Mouse (Mus musculus) limb, embryonic 11.5 days (tissue): ENCODE results near the gene Has3. TPM values are rescaled to one million over a fixed set of nuclear protein-coding genes. Genes with fewer than 3 reads are reported as not detected.
"Not testable (repeated sequence)": the region's sequence is repeated elsewhere in the genome, so short reads cannot be mapped to it uniquely, and the experiment has no call there.

Experiments
- ATAC-seq: fragments of 200-750 bp; cut with Nextera tagmentation; 2 replicates; pipeline ENCODE4 v1.8.0; 2017; ENCODE audit warnings: low read depth; ENCODE audit not compliant: insufficient number of reproducible peaks, low FRiP score, low TSS enrichment
- DNase-seq: peaks from one replicate; pipeline ENCODE4 v3.0.0-alpha.2; 2015; ENCODE audit warnings: low spot score
- H3K27ac ChIP-seq: fragments of 300-500 bp; sonication (generic); replicated peaks from 2 replicates; pipeline ENCODE4 v1.5.1; 2014; ENCODE audit warnings: low read depth, mild to moderate bottlenecking, low read length
- H3K27me3 ChIP-seq: fragments of 300-500 bp; sonication (generic); 2 replicates; pipeline ENCODE4 v1.6.1; 2014; ENCODE audit warnings: mild to moderate bottlenecking, low read length, mixed read lengths; ENCODE audit not compliant: control insufficient read depth, insufficient read depth
- H3K36me3 ChIP-seq: fragments of 300-500 bp; sonication (generic); 2 replicates; pipeline ENCODE4 v1.6.1; 2014; ENCODE audit warnings: mild to moderate bottlenecking, low read length, moderate library complexity, mixed read lengths; ENCODE audit not compliant: control insufficient read depth, insufficient read depth
- H3K4me1 ChIP-seq: fragments of 300-500 bp; sonication (generic); 2 replicates; pipeline ENCODE4 v1.6.1; 2014; ENCODE audit warnings: low read length, mixed read lengths; ENCODE audit not compliant: control insufficient read depth, insufficient read depth
- H3K4me2 ChIP-seq: fragments of 300-500 bp; sonication (generic); 2 replicates; pipeline ENCODE4 v1.6.1; 2014; ENCODE audit warnings: low read depth, mild to moderate bottlenecking, moderate library complexity; ENCODE audit not compliant: severe bottlenecking
- H3K4me3 ChIP-seq: fragments of 300-500 bp; sonication (generic); 2 replicates; pipeline ENCODE4 v1.5.1; 2014; ENCODE audit warnings: low read depth, low read length
- H3K9ac ChIP-seq: fragments of 300-500 bp; sonication (generic); 2 replicates; pipeline ENCODE4 v1.6.1; 2014; ENCODE audit warnings: mild to moderate bottlenecking, low read length
- H3K9me3 ChIP-seq: fragments of 300-500 bp; sonication (generic); 2 replicates; pipeline ENCODE4 v1.6.1; 2016; ENCODE audit warnings: low read length; ENCODE audit not compliant: control insufficient read depth
- WGBS: fragments of 180-500 bp; shearing (Covaris S2); extraction: QIAGEN DNeasy Blood & Tissue Kit; methylation state at CpG from one replicate; pipeline ENCODE4 v1.1.7; 2014; 5-methylcytosine and 5-hydroxymethylcytosine counted together
- polyA plus RNA-seq: library from polyadenylated mRNA; unstranded; fragments of >200 nt; fragmentation: Nextera tagmentation; extraction: Ambion mirVana; gene quantifications from 2 replicates; pipeline ENCODE4 v1.2.1, GENCODE M21; 2014

The Has3 gene
- polyA plus RNA-seq, 1 experiment from 2014 or later = 0.40 TPM

DNA sequence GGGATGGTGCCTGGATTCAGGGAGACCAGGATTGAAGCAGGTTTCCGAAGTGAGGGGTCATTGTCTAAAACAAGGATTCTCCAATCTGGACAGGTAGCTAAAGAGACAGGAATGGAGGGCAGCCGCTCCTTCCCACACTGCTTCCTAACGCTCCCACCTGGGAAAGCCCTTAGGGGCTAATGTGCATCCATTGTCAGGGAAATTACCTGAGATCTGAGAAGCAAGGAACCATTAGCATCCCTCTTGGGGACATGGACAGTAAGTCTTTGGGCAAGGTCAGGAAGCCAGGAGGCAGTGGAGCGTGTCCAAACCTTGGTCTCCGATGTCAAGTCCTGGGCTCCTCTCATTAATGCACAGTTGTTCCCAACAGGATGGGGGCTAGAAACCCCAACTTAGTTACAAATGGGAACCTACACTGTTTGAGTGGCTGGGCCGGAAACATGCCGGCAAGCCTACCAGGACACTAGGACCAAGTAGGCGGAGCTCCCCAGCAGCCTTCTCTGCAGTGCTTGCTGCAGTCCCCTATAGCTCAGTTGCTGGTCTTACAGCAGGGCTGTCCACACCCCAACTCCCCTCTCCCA, 2.5 kb downstream of the Has3 start:
- H3K9me3 ChIP-seq = no peaks in the 10 kb centered on the region
- H3K4me1 ChIP-seq = peaks cover 31% of the 10 kb centered on the region
- peak overlapping the region; percentile 19; the same call in 1 of the 2 replicates for H3K4me3 ChIP-seq
- H3K36me3 ChIP-seq = peaks cover 3% of the 10 kb centered on the region; the same call in 1 of the 2 replicates
- H3K27me3 ChIP-seq = peaks cover 36% of the 10 kb centered on the region
- H3K9ac ChIP-seq = peak overlapping the region; percentile 30; the same call in 1 of the 2 replicates
- no peak overlapping the region for H3K27ac ChIP-seq
- DNase-seq = no peak
- H3K4me2 ChIP-seq = peak overlapping the region; percentile 99
- ATAC-seq = no peak
- WGBS = 10% methylated on average over 8 of the region's 8 CpGs

DNA sequence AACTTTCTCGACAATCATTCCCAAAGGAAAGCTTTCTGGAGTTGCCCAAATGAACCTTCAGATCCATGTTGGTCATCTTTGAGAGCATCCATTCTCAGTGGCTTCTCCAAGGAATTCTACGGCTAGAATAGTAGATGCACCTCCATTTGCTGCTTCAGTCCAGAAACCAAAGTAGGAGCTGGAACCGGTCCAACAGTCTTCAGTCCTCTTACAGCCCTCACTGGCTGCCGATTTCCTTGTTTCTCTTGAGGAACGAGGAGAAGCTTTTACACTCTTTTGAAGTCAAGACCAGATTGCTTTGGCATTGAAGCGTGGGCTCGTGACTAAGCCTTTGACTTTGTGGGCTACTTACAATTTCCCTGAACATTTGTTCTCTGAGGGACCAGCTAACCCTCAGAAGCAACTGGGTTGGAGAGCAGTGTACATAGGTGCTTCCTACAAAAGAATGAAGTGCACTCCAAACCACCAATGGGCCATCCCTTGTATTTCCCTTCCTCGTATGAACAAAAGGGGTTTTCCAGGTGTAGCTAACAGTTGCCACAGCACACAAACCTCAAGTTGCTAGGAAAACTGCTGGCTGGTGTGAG, 10.2 kb downstream of the Has3 start:
- no peak overlapping the region for H3K9ac ChIP-seq
- no peaks in the 10 kb centered on the region for H3K4me1 ChIP-seq
- peaks cover 30% of the 10 kb centered on the region for H3K36me3 ChIP-seq
- DNase-seq (no peak), ATAC-seq (no peak)
- 94% methylated on average over 8 of the region's 8 CpGs for WGBS
- no peak overlapping the region for H3K4me3 ChIP-seq
- H3K27me3 ChIP-seq = no peaks in the 10 kb centered on the region
- H3K27ac ChIP-seq = no peak overlapping the region
- no peaks in the 10 kb centered on the region for H3K9me3 ChIP-seq
- H3K4me2 ChIP-seq = no peak overlapping the region

DNA sequence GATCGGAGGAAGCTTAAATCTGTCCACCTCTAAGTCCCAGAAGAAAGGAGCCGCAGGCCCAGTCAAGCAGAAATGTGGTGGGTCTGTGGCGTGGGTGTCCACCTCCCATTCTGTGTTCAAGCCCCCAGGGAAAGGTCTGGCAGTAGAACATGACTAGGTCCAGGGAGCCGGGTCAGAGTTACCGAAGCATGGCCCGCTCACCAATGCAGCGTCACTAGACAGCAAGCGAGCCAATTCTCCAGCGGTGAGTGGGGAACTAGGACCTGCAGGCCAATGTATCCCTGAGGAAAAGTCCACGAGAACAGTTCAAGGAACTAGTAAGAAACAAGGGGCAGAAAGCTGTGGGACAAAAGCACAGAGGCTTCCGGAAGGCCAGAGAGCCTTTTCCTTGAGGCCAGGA, 14.1 kb downstream of the Has3 start:
- not testable (repeated sequence) for DNase-seq, H3K27me3 ChIP-seq, H3K27ac ChIP-seq, H3K9me3 ChIP-seq, H3K9ac ChIP-seq, H3K4me1 ChIP-seq, H3K4me2 ChIP-seq, ATAC-seq, H3K4me3 ChIP-seq
- H3K36me3 ChIP-seq = peaks cover 38% of the 10 kb centered on the region; the same call in 1 of the 2 replicates
- WGBS = 95% methylated on average over 11 of the region's 11 CpGs

DNA sequence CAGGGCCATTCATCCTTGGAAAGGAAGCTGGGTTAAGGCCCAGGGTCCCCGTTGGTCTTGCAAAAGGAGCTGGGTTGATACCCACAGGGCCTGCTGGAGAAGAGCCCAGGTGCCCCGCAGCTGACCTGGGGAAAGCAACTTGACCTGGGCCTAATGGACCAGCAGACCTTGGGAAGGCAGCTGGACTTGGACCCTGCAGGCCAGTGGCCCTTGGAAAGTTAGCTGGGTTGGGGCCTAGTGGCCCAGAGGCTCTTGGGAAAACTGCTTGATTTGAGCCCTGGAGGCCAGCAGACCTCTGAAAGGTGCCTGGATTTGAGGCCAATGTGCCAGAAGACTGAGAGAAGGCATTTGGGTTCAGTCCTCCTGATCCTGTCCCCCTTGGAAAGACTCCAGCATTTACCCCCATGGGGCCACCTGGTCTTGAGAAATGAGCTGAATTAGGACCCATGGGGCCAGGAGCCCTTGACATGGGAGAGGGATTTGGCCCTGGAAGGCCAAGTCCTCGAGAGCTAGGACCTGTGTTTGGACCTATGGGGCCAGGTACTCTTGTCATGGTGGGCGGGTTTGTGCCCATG, 14.9 kb downstream of the Has3 start:
- not testable (repeated sequence) for H3K27me3 ChIP-seq, H3K27ac ChIP-seq, DNase-seq, H3K9me3 ChIP-seq, H3K4me3 ChIP-seq, ATAC-seq, H3K4me2 ChIP-seq, H3K9ac ChIP-seq, H3K4me1 ChIP-seq
- 94% methylated on average over 4 of the region's 4 CpGs for WGBS
- H3K36me3 ChIP-seq = peaks cover 35% of the 10 kb centered on the region; the same call in 1 of the 2 replicates

DNA sequence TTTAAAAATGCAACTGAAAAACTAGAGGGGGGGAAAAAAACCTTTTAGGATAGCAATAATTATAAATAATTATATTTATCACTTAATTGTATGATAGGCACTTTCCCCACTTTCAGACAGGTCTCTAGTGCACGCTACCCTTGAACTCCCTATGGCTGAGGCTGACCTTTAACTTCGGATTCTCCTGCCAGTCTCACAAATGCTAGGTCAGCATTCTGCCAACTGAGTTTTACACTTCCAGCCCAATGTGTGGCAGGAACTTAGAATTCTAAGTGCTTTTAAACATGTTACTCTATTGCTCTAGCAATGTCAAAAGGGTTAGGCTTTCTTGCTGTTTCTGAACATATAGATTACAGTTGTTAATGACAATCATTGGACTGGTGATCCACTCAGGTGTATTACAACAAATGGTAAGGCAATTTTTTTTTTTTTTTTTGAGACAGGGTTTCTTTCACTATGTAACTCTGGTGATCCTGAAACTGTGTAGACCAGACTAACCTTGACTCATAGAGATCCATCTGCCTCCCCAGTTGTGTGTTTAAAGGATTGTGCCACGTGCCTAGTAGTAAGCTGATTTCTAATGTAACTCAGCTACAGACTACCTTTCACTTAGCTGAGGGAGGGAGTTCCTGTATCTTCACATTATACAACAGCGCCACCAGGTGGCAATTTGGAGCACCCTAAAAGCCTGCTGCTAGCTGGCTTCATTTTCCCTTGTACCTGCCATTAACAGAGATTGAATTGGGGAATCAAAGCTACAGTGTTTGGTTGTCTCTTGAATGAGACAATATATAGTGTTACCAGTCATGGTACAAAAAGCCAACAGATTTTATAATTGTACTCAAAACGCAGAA, 17.5 kb downstream of the Has3 start:
- Histone ChIP-seq H3K4me2 (no peak overlapping the region), H3K27ac (no peak overlapping the region), H3K4me1 (0 out of 2 replicates have a peak, but pooled peaks cover 5% of the 10 kb centered on the region), H3K4me3 (no peak overlapping the region), H3K9ac (no peak overlapping the region), H3K36me3 (peaks cover 21% of the 10 kb centered on the region; the same call in 1 of the 2 replicates), H3K9me3 (no peaks in the 10 kb centered on the region), H3K27me3 (no peaks in the 10 kb centered on the region)
- ATAC-seq = no peak
- 51% methylated on average over 5 of the region's 5 CpGs for WGBS
- peak; percentile 84 for DNase-seq

DNA sequence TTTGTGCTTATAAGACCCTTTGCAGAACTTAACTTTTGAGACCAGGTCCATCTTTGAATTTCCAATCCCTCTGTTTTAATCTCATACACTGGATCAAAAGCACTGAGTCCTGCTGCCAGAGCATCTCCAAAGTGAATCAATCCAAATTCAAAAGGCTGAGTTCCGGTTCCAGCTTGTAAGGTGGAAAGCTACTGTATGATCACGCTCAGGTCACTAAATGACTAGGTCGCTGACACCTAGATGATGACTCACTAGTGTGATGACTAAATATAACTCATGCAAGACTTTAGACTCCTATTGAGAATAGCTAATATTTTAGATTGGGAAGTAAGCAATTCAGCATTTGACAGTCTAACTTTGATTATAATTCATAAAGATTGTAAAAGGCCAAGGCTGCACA, 18.8 kb downstream of the Has3 start:
- H3K4me2 ChIP-seq = no peak overlapping the region
- DNase-seq (no peak), ATAC-seq (no peak)
- H3K36me3 ChIP-seq = peaks cover 15% of the 10 kb centered on the region; the same call in 1 of the 2 replicates
- no peak overlapping the region for H3K4me3 ChIP-seq
- 91% methylated on average over 3 of the region's 3 CpGs for whole genome bisulfite sequencing
- H3K9me3 ChIP-seq = no peaks in the 10 kb centered on the region
- no peak overlapping the region for H3K9ac ChIP-seq
- no peak overlapping the region for H3K27ac ChIP-seq
- H3K27me3 ChIP-seq = no peaks in the 10 kb centered on the region
- 0 out of 2 replicates have a peak, but pooled peaks cover 5% of the 10 kb centered on the region for H3K4me1 ChIP-seq

DNA sequence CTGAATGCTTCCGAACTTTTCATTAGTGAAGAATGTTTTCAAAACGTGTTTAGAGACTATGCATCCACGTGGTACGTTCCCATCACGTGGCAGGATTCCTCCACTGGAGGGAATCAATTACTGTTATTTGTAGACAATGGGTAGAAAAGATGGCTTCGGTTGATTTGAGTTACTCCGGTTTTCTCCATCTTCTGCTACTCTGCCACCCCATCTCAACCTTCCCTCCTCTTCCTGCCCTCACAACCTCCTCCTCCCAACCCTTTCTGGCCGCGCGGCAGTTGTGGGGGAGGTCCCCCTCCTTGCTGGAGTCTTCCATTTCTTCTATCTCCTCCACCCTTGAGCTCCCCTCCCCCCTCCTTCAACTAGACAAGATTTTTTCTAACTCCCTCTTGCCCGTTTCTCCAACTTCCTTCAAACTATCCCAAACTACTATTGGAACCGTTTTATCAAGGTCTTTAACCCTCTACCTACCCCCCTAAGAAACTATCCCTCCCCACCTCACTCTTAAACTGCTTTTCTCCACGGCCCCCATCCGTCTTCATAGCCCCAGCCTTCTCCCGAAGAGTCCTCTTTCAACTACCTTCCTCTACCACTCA, 22.3 kb downstream of the Has3 start:
- 0 out of 2 replicates have a peak, but pooled peaks cover 5% of the 10 kb centered on the region for H3K4me1 ChIP-seq
- ATAC-seq (no peak), DNase-seq (peak; percentile 64)
- WGBS = under 1% methylated on average over 15 of the region's 15 CpGs
- no peaks in the 10 kb centered on the region for H3K27me3 ChIP-seq
- peak overlapping the region; percentile 97 for H3K9ac ChIP-seq
- no peaks in the 10 kb centered on the region for H3K36me3 ChIP-seq
- H3K4me3 ChIP-seq = peak overlapping the region; percentile 84
- H3K4me2 ChIP-seq = peak overlapping the region; percentile 63
- H3K27ac ChIP-seq = peak overlapping the region; percentile 95
- H3K9me3 ChIP-seq = no peaks in the 10 kb centered on the region
